In the genomic region with DNA sequence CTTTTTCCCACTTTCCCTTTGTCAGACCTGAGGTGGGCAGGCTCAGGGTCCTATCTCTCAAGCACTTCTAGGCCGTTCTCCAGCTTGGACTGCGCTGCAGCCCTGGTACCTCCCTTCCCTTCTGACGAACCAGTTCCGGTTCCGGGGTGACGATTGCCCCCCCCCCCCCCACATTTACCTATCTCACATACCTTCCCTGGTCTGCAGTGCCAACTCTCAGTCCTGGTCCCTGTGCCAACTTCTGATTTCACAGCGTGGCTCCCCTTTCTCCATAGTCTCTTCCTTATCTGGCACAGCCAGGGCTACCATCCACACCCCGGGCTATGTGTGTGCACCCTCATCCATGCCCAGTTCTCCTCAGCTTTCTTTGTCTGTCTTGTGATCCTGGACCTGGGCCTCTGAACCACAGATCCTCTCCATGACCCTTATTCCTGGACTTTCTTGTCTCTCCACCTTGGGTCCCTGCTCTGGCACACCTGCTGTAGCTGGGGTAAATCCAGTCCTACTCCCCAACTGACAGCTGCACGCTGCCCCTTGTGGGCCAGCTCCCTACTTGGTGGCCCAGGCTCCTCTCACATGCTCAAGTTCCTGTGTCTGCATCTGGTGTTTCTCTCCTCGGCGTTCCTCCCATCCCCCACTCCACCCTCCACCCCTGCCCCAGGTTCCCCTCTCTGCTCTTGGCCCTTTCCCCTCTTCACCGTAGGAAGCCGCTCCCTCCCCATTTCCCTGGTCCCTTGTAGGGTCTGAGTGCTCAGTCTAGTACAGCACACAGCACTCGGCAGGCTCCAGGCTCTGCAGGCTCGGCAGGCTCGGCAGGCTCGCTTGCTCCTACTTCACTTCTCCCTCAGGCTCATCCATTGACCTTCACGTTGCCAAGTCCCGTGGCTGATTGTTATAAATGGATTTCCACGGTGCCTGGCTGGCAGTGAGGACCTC, we compare ENCODE assay signal across 8 mouse cellular contexts. TPM values are rescaled to one million over a fixed set of nuclear protein-coding genes. Genes with fewer than 3 reads are reported as not detected.
DNase-seq lines count a peak whose midpoint lies in the region; ATAC-seq lines count a peak whose summit lies in the region.

No protein-coding gene starts in this region.

- H3K4me3 ChIP-seq in heart, embryonic 10.5 days = peak overlapping the region; percentile 37; the same call in 1 of the 2 replicates
- peak overlapping the region; percentile 62 for H3K4me3 ChIP-seq in erythroblast, embryonic 14.5 days (replicated peaks)
- no peak overlapping the region for H3K4me3 ChIP-seq in intestine, embryonic 16.5 days (ENCODE audit: low read length)
- H3K4me3 ChIP-seq in midbrain, embryonic 11.5 days (ENCODE audit: low read depth, low read length) = no peak overlapping the region

- H3K9ac ChIP-seq in intestine, embryonic 16.5 days (ENCODE audit: low read depth, low read length) = peak overlapping the region; percentile 56
- H3K9ac ChIP-seq in midbrain, embryonic 11.5 days (ENCODE audit: low read length) = peak overlapping the region; percentile 48; the same call in 1 of the 2 replicates

- no peaks in the 10 kb centered on the region for H3K36me3 ChIP-seq in heart, embryonic 10.5 days
- H3K36me3 ChIP-seq in erythroblast, embryonic 14.5 days (ENCODE audit: control insufficient read depth) = no peaks in the 10 kb centered on the region; the same call in 1 of the 2 replicates
- H3K36me3 ChIP-seq in intestine, embryonic 16.5 days (ENCODE audit: control insufficient read depth, insufficient read depth, low read length) = no peaks in the 10 kb centered on the region
- H3K36me3 ChIP-seq in midbrain, embryonic 11.5 days (ENCODE audit: control insufficient read depth, insufficient read depth, low read length) = no peaks in the 10 kb centered on the region

- ATAC-seq in intestine, embryonic 16.5 days = peak; percentile 77
- ATAC-seq in midbrain, embryonic 11.5 days (ENCODE audit: low FRiP score) = 0 out of 2 replicates have a peak, but pooled peaks have one; percentile 52

- H3K9me3 ChIP-seq in heart, embryonic 10.5 days = no peaks in the 10 kb centered on the region
- H3K9me3 ChIP-seq in erythroblast, embryonic 14.5 days (ENCODE audit: control insufficient read depth, low read length) = no peaks in the 10 kb centered on the region
- no peaks in the 10 kb centered on the region for H3K9me3 ChIP-seq in intestine, embryonic 16.5 days (ENCODE audit: control insufficient read depth, low read length)
- H3K9me3 ChIP-seq in midbrain, embryonic 11.5 days (ENCODE audit: control insufficient read depth, low read length) = no peaks in the 10 kb centered on the region

- peak overlapping the region; percentile 73 for H3K27ac ChIP-seq in heart, embryonic 10.5 days
- H3K27ac ChIP-seq in intestine, embryonic 16.5 days (ENCODE audit: low read length) = peak overlapping the region; percentile 66
- H3K27ac ChIP-seq in midbrain, embryonic 11.5 days (ENCODE audit: low read depth, low read length) = no peak overlapping the region

- 21% methylated on average over 20 of the region's 20 CpGs for WGBS in heart, embryonic 10.5 days
- WGBS in intestine, embryonic 16.5 days = 24% methylated on average over 19 of the region's 20 CpGs
- WGBS in midbrain, embryonic 11.5 days = 29% methylated on average over 20 of the region's 20 CpGs

- H3K4me1 ChIP-seq in heart, embryonic 10.5 days = peaks cover 31% of the 10 kb centered on the region
- H3K4me1 ChIP-seq in erythroblast, embryonic 14.5 days (ENCODE audit: control insufficient read depth) = peaks cover 78% of the 10 kb centered on the region
- H3K4me1 ChIP-seq in intestine, embryonic 16.5 days (ENCODE audit: control insufficient read depth, insufficient read depth, low read length) = peaks cover 25% of the 10 kb centered on the region
- peaks cover 6% of the 10 kb centered on the region for H3K4me1 ChIP-seq in midbrain, embryonic 11.5 days (ENCODE audit: control insufficient read depth, insufficient read depth, low read length)

- H3K27me3 ChIP-seq in heart, embryonic 10.5 days (ENCODE audit: insufficient read depth, poor library complexity, severe bottlenecking) = peaks cover 87% of the 10 kb centered on the region
- peaks cover 7% of the 10 kb centered on the region for H3K27me3 ChIP-seq in erythroblast, embryonic 14.5 days (ENCODE audit: control insufficient read depth)
- peaks cover 8% of the 10 kb centered on the region for H3K27me3 ChIP-seq in intestine, embryonic 16.5 days (replicated peaks; ENCODE audit: control insufficient read depth, insufficient read depth, low read length)
- peaks cover 7% of the 10 kb centered on the region for H3K27me3 ChIP-seq in midbrain, embryonic 11.5 days (ENCODE audit: control insufficient read depth, insufficient read depth, low read length)

- DNase-seq in heart, embryonic 10.5 days (ENCODE audit: low spot score) = no peak
- no peak for DNase-seq in heart, adult 8-10 months (ENCODE audit: low spot score)
- peak; percentile 57 for DNase-seq in Muller cell, postnatal 12 days (ENCODE audit: inconsistent ontology term)
- peak; percentile 91 for DNase-seq in midbrain, embryonic 11.5 days (ENCODE audit: low spot score, missing footprints)
- DNase-seq in thymus, postnatal 0 days (ENCODE audit: low spot score) = peak; percentile 80
- DNase-seq in ovary, postnatal 10 days (ENCODE audit: low spot score) = no peak

- peak overlapping the region; percentile 14; the same call in 1 of the 2 replicates for H3K4me2 ChIP-seq in intestine, embryonic 16.5 days (ENCODE audit: low read depth, low read length)
- H3K4me2 ChIP-seq in midbrain, embryonic 11.5 days = no peak overlapping the region

RNA-seq across cellular contexts. Expression of gene Rpl3, which starts 5.5 kb away (rescaled TPM):
- polyA plus RNA-seq in heart, embryonic 10.5 days (2016; fragmentation: Nextera tagmentation; extraction: Ambion mirVana) = 770 and 980 TPM in 2 replicates
- total RNA-seq in heart, adult 8-10 months (2022) = 100 to 1,000 TPM; 125 to 157 (median 135) TPM
- 12.0 and 25.2 TPM in 2 replicates for polyA plus RNA-seq in erythroblast, embryonic 14.5 days (2012)
- 1,018 and 1,133 TPM in 2 replicates for polyA plus RNA-seq in intestine, embryonic 16.5 days (2015; fragmentation: Nextera tagmentation; extraction: Ambion mirVana)
- 1,032 and 1,053 TPM in 2 replicates for polyA plus RNA-seq in midbrain, embryonic 11.5 days (2014; fragmentation: Nextera tagmentation; extraction: Ambion mirVana)
- 1,085 and 1,101 TPM in 2 replicates for polyA plus RNA-seq in thymus, postnatal 0 days (2015; fragmentation: Nextera tagmentation; extraction: Ambion mirVana)

RNA-seq across cellular contexts. Expression of gene Syngr1, which starts 6.1 kb away (rescaled TPM):
- polyA plus RNA-seq in heart, embryonic 10.5 days (2016; fragmentation: Nextera tagmentation; extraction: Ambion mirVana) = 6.7 and 11.6 TPM in 2 replicates
- 100 to 1,000 TPM in 2 of 4 experiments, 10 to 100 TPM in 2; 91.7 to 111 (median 98.9) TPM for total RNA-seq in heart, adult 8-10 months (2022)
- 0.41 and 1.5 TPM in 2 replicates for polyA plus RNA-seq in erythroblast, embryonic 14.5 days (2012)
- polyA plus RNA-seq in intestine, embryonic 16.5 days (2015; fragmentation: Nextera tagmentation; extraction: Ambion mirVana) = 15.2 and 16.0 TPM in 2 replicates
- 6.2 and 7.4 TPM in 2 replicates for polyA plus RNA-seq in midbrain, embryonic 11.5 days (2014; fragmentation: Nextera tagmentation; extraction: Ambion mirVana)
- polyA plus RNA-seq in thymus, postnatal 0 days (2015; fragmentation: Nextera tagmentation; extraction: Ambion mirVana) = 74.1 and 74.5 TPM in 2 replicates

RNA-seq across cellular contexts. Expression of gene Tab1, which starts 35.7 kb away (rescaled TPM):
- polyA plus RNA-seq in heart, embryonic 10.5 days (2016; fragmentation: Nextera tagmentation; extraction: Ambion mirVana) = 34.2 and 38.1 TPM in 2 replicates
- total RNA-seq in heart, adult 8-10 months (2022) = 10 to 100 TPM; 17.7 to 24.7 (median 23.3) TPM
- 2.2 and 3.3 TPM in 2 replicates for polyA plus RNA-seq in erythroblast, embryonic 14.5 days (2012)
- 28.2 and 29.6 TPM in 2 replicates for polyA plus RNA-seq in intestine, embryonic 16.5 days (2015; fragmentation: Nextera tagmentation; extraction: Ambion mirVana)
- 24.9 and 29.4 TPM in 2 replicates for polyA plus RNA-seq in midbrain, embryonic 11.5 days (2014; fragmentation: Nextera tagmentation; extraction: Ambion mirVana)
- 37.3 and 38.2 TPM in 2 replicates for polyA plus RNA-seq in thymus, postnatal 0 days (2015; fragmentation: Nextera tagmentation; extraction: Ambion mirVana)

Comparison
In these comparisons a context has a peak if more than half of its experiments do, and no peak if none do; other contexts are left out.
1. DNase-seq: peak in Muller cell, postnatal 12 days (single experiment), midbrain, embryonic 11.5 days (single experiment) and thymus, postnatal 0 days (single experiment); none in heart, embryonic 10.5 days (single experiment), heart, adult 8-10 months (single experiment) and ovary, postnatal 10 days (single experiment).
2. H3K4me3 ChIP-seq: peak in heart, embryonic 10.5 days (single experiment) and erythroblast, embryonic 14.5 days (single experiment); none in intestine, embryonic 16.5 days (single experiment) and midbrain, embryonic 11.5 days (single experiment).
3. RNA of gene Rpl3, which starts 5.5 kb away (polyA plus RNA-seq): 1,018 to 1,133 TPM in intestine, embryonic 16.5 days, 1,085 to 1,101 TPM in thymus, postnatal 0 days, 1,032 to 1,053 TPM in midbrain, embryonic 11.5 days and 770 to 980 TPM in heart, embryonic 10.5 days; 12.0 to 25.2 TPM in erythroblast, embryonic 14.5 days; every median in the first group is over 10 times any median in the second.